Mouse (Mus musculus) lung, adult 2 months (tissue): ENCODE measurements around the gene Mast4.

Experiments
- CTCF ChIP-seq: fragments of 200-500 bp; IDR thresholded peaks from 2 replicates; pipeline ENCODE4 v1.5.1; 2011; ENCODE audit warnings: mild to moderate bottlenecking, low read length, control low read depth; ENCODE audit not compliant: insufficient read depth
- POLR2A ChIP-seq: fragments of 200-500 bp; IDR thresholded peaks from 2 replicates; pipeline ENCODE4 v1.6.1; 2011; ENCODE audit warnings: low read depth, mild to moderate bottlenecking, control low read depth, low read length, borderline replicate concordance; ENCODE audit errors: extremely low read depth

- TF ChIP-seq POLR2A (no peak), CTCF (no peak)
These were observed 517.6 kb downstream of the Mast4 start for GRCm38 (mm10) chr13:102816689-102817088.
